Mouse (Mus musculus) embryonic facial prominence, embryonic 14.5 days (tissue): ENCODE measurements around the gene Elmod3. TPM values are rescaled to one million over a fixed set of nuclear protein-coding genes. Genes with fewer than 3 reads are reported as not detected.

Experiments used
- ATAC-seq: fragments of 200-750 bp; cut with Nextera tagmentation; 2 replicates; pipeline ENCODE4 v1.8.0; 2017; ENCODE audit warnings: low read depth, moderate number of reproducible peaks, moderate TSS enrichment
- DNase-seq: peaks from one replicate; pipeline ENCODE4 v3.0.0-alpha.2; 2015; ENCODE audit warnings: low spot score
- H3K27ac ChIP-seq: fragments of 300-500 bp; sonication (generic); replicated peaks from 2 replicates; pipeline ENCODE4 v1.5.1; 2014; ENCODE audit warnings: low read depth, mild to moderate bottlenecking, low read length, moderate library complexity
- H3K27me3 ChIP-seq: fragments of 300-500 bp; sonication (generic); replicated peaks from 2 replicates; pipeline ENCODE4 v1.6.1; 2014; ENCODE audit warnings: low read length; ENCODE audit not compliant: control insufficient read depth, insufficient read depth
- H3K36me3 ChIP-seq: fragments of 300-500 bp; sonication (generic); 2 replicates; pipeline ENCODE4 v1.6.1; 2014; ENCODE audit warnings: low read length, mixed read lengths; ENCODE audit not compliant: control insufficient read depth, insufficient read depth
- H3K4me1 ChIP-seq: fragments of 300-500 bp; sonication (generic); 2 replicates; pipeline ENCODE4 v1.6.1; 2014; ENCODE audit warnings: antibody characterized with exemption, low read length; ENCODE audit not compliant: control insufficient read depth, insufficient read depth
- H3K4me2 ChIP-seq: fragments of 300-500 bp; sonication (generic); 2 replicates; pipeline ENCODE4 v1.6.1; 2014; ENCODE audit warnings: low read depth, mild to moderate bottlenecking, low read length, moderate library complexity, mixed read lengths
- H3K4me3 ChIP-seq: fragments of 300-500 bp; sonication (generic); 2 replicates; pipeline ENCODE4 v1.5.1; 2014; ENCODE audit warnings: low read depth, mild to moderate bottlenecking, low read length
- H3K9ac ChIP-seq: fragments of 300-500 bp; sonication (generic); 2 replicates; pipeline ENCODE4 v1.6.1; 2014; ENCODE audit warnings: low read depth, mild to moderate bottlenecking, low read length, moderate library complexity, mixed read lengths
- H3K9me3 ChIP-seq: fragments of 300-500 bp; sonication (generic); 2 replicates; pipeline ENCODE4 v1.6.1; 2016; ENCODE audit warnings: low read length; ENCODE audit not compliant: control insufficient read depth
- WGBS: fragments of 180-500 bp; shearing (Covaris S2); extraction: QIAGEN DNeasy Blood & Tissue Kit; methylation state at CpG from one replicate; pipeline ENCODE4 v1.1.7; 2014; 5-methylcytosine and 5-hydroxymethylcytosine counted together
- polyA plus RNA-seq: library from polyadenylated mRNA; unstranded; fragments of >200 nt; fragmentation: Nextera tagmentation; extraction: Ambion mirVana; gene quantifications from 2 replicates; pipeline ENCODE4 v1.2.1, GENCODE M21; 2014

Gene Elmod3
- polyA plus RNA-seq, 1 experiment from 2014 or later = 18.7 TPM

DNA sequence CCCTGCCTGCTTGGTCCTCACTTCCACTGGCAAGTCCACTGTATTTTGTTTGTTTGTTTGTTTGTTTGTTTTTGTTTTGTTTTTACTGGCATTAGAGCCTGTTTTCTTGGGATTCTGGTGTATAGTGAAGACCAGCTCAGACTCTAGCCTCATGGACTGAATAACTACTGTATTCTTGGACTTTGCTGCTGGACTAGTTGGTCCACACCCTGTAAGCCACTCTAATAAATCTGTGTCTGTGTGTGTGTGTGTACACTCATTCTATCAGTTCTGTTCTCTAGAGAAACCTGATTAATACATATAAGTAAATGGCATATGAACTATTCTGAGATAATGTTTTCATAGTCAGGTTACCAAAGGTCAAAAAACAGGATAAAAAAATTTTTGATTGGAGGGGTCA lies 8.1 kb downstream of the Elmod3 start:
- H3K9ac ChIP-seq = no peak overlapping the region
- no peaks in the 10 kb centered on the region for H3K27me3 ChIP-seq
- DNase-seq (no peak), ATAC-seq (no peak)
- H3K27ac ChIP-seq = no peak overlapping the region
- no peak overlapping the region for H3K4me2 ChIP-seq
- no peaks in the 10 kb centered on the region for H3K9me3 ChIP-seq
- no peaks in the 10 kb centered on the region for H3K4me1 ChIP-seq
- H3K36me3 ChIP-seq = peaks cover 11% of the 10 kb centered on the region
- no peak overlapping the region for H3K4me3 ChIP-seq

DNA sequence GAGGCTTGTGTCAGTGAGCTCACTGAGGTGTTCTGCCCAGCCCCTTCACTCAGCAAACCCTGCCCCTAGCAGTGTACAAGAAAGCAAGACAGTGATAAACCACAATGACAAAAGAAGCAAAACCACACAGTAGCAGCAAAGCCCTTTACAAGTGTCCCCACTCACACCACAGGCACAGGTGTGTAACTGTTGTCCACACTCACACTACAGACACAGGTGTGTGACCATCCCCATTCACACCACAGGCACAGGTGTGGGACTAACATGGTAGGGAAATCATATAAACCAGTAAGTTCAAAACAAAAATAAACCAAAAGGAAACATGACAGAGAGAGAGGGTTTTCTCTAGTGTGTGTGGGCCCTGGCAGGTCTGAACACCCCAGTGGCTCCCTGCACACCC lies 9.9 kb downstream of the Elmod3 start:
- ATAC-seq = no peak
- H3K36me3 ChIP-seq = peaks cover 18% of the 10 kb centered on the region
- no peak overlapping the region for H3K27ac ChIP-seq
- no peak overlapping the region for H3K4me2 ChIP-seq
- no peak for DNase-seq
- no peaks in the 10 kb centered on the region for H3K27me3 ChIP-seq
- H3K4me3 ChIP-seq = no peak overlapping the region
- no peak overlapping the region for H3K9ac ChIP-seq
- H3K4me1 ChIP-seq = no peaks in the 10 kb centered on the region
- no peaks in the 10 kb centered on the region for H3K9me3 ChIP-seq

DNA sequence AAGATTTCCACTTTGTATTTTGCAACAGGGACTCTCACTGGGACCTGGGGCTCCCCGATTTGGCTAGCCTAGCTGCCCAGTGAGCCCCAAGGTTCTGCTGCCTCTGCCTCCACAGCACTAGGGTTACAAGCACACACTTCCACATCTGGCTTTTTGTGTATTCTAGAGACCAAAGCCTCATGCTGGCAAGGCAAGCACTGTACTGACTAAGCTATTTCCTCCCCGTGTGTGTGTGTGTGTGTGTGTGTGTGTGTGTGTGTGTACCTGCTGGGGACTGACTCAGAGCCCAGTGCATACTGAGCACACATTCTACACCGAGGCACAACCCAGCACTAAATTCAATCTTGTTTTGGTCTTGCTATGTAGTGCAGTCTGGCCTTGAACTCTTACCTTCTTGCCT lies 11.5 kb downstream of the Elmod3 start:
- Histone ChIP-seq H3K27ac (no peak overlapping the region), H3K9ac (no peak overlapping the region), H3K27me3 (no peaks in the 10 kb centered on the region), H3K36me3 (peaks cover 18% of the 10 kb centered on the region), H3K4me3 (no peak overlapping the region), H3K9me3 (no peaks in the 10 kb centered on the region), H3K4me1 (no peaks in the 10 kb centered on the region), H3K4me2 (no peak overlapping the region)
- ATAC-seq (no peak), DNase-seq (no peak)
- 67% methylated on average over 3 of the region's 3 CpGs for WGBS

DNA sequence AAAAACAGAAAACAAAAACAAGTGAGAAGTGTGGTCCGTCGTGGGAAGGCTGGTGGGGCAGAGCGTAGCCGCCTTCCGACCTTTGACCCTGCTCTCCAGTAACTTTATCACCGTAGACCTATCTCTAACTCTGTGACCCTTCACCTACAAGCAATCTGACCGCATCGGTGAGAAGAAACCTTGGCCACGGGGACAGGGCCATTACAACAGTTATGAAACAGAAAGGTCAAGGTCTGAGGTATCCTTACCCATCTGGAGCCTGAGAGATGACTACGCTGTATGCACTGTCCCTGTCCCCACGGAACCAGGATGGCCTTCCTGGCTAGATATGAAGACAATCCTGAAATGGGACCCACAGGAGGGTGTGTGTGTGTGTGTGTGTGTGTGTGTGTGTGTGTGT lies 14.1 kb downstream of the Elmod3 start:
- Histone ChIP-seq H3K9ac (no peak overlapping the region), H3K4me2 (no peak overlapping the region), H3K4me1 (no peaks in the 10 kb centered on the region), H3K27ac (no peak overlapping the region), H3K4me3 (no peak overlapping the region), H3K9me3 (no peaks in the 10 kb centered on the region), H3K36me3 (peaks cover 27% of the 10 kb centered on the region), H3K27me3 (no peaks in the 10 kb centered on the region)
- 73% methylated on average over 11 of the region's 11 CpGs for WGBS
- ATAC-seq (no peak), DNase-seq (no peak)

DNA sequence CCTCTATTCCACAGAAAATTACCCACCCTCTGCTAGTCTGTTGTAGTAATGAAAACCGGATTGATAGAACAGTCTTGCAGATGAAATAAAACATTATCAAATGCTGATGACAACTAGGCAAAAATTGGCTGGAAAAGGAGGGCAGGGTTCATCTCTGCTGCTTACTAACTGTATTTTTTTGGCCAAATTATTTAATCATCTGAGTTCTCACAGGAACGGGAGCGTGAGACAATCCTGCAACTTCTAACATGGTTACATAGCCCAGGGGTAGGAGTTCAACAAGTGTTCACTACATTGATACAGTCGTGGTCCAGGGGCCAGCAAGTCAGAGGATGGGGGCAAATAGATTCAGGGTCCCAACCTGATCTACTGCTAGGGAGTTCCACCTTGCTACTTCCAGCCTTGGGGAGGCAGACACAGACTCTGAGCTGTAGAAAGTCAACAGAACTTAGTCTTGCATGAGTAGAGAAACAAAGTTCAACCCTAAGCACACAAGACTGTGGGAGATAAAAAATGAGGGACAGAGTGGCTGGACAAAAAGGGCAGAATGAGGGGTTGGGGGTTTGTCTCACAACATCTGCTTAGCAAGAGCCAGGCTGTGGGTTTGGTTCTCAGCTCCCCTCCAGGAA lies 14.9 kb downstream of the Elmod3 start:
- Histone ChIP-seq H3K9me3 (no peaks in the 10 kb centered on the region), H3K36me3 (peaks cover 34% of the 10 kb centered on the region), H3K27ac (no peak overlapping the region), H3K27me3 (no peaks in the 10 kb centered on the region), H3K4me1 (no peaks in the 10 kb centered on the region), H3K4me3 (no peak overlapping the region), H3K9ac (no peak overlapping the region), H3K4me2 (no peak overlapping the region)
- DNase-seq (no peak), ATAC-seq (no peak)
- WGBS = 81% methylated on average over 4 of the region's 4 CpGs

DNA sequence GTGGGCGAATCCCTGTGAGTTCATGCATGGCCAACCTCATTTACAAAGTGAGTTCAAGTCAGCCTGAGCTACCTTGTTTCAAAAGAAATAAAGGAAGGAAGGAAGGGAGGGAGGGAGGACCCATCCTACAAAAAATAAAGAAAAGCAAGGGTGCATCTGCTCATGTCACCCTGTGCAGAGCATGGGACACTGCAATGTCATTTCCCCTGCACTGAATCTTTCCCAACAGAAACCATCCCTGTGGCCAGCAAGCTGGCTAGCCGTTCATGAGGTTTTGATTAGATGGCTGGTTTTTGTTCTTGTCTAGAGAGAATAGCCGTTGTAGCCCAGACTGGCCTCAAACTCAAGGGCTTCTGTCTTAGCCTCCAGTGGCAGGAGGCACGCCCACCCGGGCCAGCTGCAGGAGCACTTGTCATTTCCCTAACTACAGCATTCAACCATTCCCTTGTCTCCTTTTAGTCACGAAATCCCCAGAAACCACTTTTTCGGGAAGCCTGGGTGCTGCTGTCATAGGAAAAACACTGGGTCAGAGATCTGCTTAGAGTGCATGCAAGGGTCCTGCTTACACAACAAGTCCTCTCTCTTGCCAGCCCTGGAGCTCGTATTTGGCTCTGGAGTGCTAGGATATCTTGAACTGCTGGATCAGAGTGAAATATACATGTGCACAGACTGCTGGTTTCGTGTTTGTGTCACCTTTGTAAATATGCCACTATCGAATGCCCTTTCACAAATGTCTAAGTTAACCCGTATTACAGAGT lies 16.4 kb downstream of the Elmod3 start:
- no peak overlapping the region for H3K9ac ChIP-seq
- no peaks in the 10 kb centered on the region for H3K4me1 ChIP-seq
- H3K36me3 ChIP-seq = peaks cover 36% of the 10 kb centered on the region; the same call in 1 of the 2 replicates
- 71% methylated on average over 11 of the region's 11 CpGs for WGBS
- ATAC-seq (no peak), DNase-seq (no peak)
- H3K4me2 ChIP-seq = no peak overlapping the region
- no peak overlapping the region for H3K27ac ChIP-seq
- no peaks in the 10 kb centered on the region for H3K9me3 ChIP-seq
- H3K4me3 ChIP-seq = no peak overlapping the region
- no peaks in the 10 kb centered on the region for H3K27me3 ChIP-seq

DNA sequence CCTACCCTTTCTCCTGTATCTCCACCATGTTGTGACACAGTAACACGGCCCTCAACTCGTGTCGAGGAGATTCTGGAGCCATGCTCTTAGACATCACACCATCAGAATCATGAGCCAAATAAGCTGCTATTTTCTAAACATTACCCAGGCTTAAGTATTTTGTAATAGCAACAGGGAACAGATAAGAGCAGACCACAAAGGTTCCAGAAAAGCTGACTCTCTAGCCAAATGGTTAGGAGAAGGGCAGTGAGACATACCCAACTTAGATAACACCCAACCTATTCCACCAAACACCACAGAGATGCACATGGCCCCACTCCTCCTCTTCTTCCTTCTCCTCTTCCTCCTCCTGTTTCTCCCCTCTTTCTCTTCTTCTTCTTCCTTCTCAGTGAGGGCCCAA lies 22.2 kb downstream of the Elmod3 start:
- Histone ChIP-seq H3K4me1 (no peaks in the 10 kb centered on the region), H3K9ac (no peak overlapping the region), H3K27ac (no peak overlapping the region), H3K4me2 (no peak overlapping the region), H3K4me3 (no peak overlapping the region), H3K36me3 (0 out of 2 replicates have a peak, but pooled peaks cover 44% of the 10 kb centered on the region), H3K27me3 (no peaks in the 10 kb centered on the region), H3K9me3 (no peaks in the 10 kb centered on the region)
- 86% methylated on average over 3 of the region's 3 CpGs for WGBS
- no peak for ATAC-seq
- no peak for DNase-seq

DNA sequence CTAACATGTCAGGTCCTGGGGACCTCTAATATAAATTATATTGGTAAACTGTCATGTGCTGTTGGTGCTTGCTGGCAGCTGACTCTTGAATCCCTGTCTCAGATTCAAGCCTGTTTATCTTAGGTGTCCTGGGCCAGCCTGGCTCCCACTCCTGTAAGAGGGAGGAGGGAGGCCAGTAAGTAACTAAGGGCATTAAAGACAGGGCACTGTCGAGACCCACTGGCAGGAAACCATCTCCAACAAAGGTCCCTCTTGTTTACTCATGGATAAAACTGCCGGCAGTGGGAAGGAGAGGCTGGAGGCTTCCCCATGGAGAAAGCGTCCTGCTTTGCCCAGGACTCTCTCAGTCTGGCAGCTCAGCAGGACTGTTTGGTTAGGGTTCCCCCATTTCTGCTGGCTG lies 26.4 kb downstream of the Elmod3 start:
- Histone ChIP-seq H3K4me2 (no peak overlapping the region), H3K4me3 (no peak overlapping the region), H3K27me3 (no peaks in the 10 kb centered on the region), H3K27ac (no peak overlapping the region), H3K9ac (no peak overlapping the region), H3K36me3 (0 out of 2 replicates have a peak, but pooled peaks cover 19% of the 10 kb centered on the region), H3K4me1 (no peaks in the 10 kb centered on the region), H3K9me3 (no peaks in the 10 kb centered on the region)
- WGBS = 34% methylated on average over 3 of the region's 3 CpGs
- DNase-seq (no peak), ATAC-seq (no peak)
